Mouse (Mus musculus) regulatory T cell (primary cell): Measurements from ENCODE around the gene Cc2d2a.

Experiments used
- in situ Hi-C: fragments of 300-600 bp; cut with MboI, MseI; formaldehyde crosslinking; loops from one replicate; pipeline ENCODE4 v1.15.1; 2025; ENCODE audit warnings: high pct_unique_total_duplicates

The Cc2d2a gene

DNA sequence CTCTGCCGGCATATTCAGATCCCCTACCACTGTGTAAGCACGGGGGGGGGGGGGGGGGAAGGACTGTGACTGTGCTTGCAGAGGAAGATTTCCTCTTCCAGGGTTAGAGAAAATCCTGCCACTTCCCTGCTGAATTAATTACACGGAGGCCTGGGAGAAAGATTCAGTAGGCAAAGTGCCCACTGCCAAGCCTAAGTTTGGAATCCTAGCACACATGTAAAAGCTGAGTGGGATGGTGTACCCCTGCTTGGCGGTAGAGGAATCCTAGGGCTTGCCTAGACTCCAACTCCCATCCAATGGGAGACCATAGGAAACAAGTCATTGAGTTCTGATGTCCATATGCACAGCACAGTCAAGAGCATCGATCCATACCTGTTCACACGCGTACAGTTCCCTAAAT is 61.7 kb downstream of the Cc2d2a start:
- in situ Hi-C loops: no loop called here

DNA sequence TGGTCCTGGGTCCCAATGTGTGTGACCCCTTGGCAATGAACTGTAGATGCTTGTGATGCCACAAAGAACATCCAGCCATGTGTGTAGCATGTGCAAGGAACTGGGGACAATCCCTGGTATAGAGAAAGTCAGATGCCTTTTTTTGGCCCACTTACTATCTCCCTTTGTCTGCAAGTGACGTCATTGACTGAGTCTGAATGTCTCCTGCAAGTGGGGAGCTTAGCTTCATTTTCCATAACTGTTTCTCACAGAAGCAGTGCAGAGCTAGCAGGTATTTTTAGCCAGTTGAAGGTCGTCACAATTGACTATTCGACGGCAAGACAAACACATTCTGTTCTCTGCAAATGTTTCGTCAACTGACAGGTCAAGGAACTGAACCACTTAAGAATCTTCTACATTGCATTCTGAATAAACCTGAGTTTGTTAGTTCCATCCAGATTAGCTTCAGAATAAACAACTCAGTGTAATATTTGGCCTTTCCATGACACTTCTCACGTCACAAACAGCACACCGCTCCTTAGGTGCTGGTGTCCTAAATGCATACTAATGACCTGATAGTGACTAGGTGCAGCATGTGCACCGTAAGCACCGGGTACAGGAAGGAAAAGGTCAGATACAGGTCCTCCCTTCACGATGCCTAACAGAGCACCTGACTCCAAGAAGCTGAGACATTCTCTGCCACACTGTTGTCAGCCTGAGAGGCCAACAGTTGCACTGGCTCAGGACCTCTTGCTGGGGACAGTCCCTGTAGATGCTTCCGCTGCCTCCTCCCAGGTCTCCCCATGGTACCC is 66.4 kb downstream of the Cc2d2a start:
- in situ Hi-C loops: no loop called here

GRCm38 (mm10) chr5:43732381-43732780 is 70.2 kb downstream of the Cc2d2a start:
- in situ Hi-C loops: no loop called here

GRCm38 (mm10) chr5:43744187-43744586 is 82.0 kb downstream of the Cc2d2a start:
- in situ Hi-C loops: no loop called here

- in situ Hi-C loops: no loop called here
Observed at GRCm38 (mm10) chr5:43745156-43745555, 83.0 kb downstream of the Cc2d2a start.

GRCm38 (mm10) chr5:43748039-43748438 is 85.9 kb downstream of the Cc2d2a start:
- in situ Hi-C loops: no loop called here

DNA sequence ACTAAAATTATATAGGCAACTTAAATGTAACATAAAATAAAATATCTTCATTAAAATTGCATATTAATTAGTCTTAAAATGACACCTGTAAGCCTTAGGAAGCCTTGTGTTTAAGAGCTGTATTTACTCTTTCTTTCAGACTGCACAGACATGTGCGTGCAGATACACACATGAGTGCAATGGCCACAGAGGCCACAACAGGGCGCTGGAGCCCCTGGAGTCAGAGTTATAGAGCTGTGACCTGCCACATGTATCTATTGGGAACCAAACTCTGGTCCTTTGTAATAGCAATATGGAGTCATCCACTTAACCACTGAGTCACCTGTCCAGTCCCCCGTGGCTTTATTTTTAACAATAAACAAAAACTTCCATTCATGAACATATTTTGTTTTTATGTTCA is 86.9 kb downstream of the Cc2d2a start:
- in situ Hi-C loops: no loop called here

DNA sequence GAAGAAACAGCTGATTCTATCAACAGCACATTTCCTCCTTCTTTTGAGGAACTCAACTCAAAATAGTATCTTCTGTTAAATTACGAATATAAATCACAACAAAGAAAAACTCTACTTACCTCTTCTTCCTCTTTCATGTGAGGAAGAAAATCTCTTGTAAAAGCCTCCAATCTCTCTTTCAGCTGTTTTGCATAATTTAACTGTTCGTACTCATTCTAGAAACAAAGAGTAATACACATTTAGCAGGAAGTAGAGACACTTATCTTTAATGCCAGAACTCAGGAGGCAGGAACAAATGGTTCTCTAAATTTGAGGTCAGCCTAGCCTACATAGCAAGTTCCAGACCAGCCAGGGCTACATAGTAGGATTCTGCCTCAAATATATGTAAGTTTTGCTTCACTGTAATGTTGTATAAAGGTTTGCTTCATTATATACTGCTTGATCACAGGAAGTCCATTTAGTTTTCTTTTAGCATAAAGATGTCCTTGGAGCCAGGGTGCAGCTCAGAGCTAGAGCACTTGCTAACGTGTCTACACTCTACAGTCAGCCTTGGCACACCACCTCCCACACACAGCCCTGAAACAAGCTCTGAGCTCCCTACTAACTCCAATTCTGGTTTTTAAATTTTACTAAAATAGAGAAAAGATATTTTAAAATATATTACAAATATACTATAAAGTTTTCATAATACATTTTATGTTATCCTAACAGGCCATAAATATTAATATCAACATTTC is 108.6 kb downstream of the Cc2d2a start:
- in situ Hi-C loops: loop anchor here (25.0 kb wide), 1 partner anchor 1933 kb away; the partner anchor contains the start of gene Bod1l

GRCm38 (mm10) chr5:43771555-43771954 is 109.4 kb downstream of the Cc2d2a start:
- in situ Hi-C loops: loop anchor here (25.0 kb wide), 1 partner anchor 1934 kb away; the partner anchor contains the start of gene Bod1l

- in situ Hi-C loops: loop anchor here (25.0 kb wide), 1 partner anchor 539 kb away; the partner anchor contains the start of gene Cpeb2
Observed at GRCm38 (mm10) chr5:43776407-43776806, 114.3 kb downstream of the Cc2d2a start.

DNA sequence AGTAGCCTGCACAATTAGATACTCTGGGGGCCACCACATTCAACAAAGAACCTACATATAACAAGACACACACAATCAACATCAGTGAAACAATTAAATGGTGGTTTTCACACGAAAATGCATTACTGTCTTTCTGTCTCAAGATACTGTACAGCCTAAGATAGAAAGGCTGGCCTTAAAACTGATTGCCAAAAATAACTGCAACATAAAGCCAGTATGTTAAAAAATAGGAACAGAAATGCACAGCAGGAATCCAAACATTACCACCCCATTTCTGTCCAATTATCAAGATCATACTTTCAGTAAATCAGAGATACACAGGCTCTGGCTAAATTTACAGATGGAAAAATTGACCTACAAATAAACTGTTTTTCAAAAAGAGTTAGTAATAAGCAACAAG is 114.8 kb downstream of the Cc2d2a start:
- in situ Hi-C loops: loop anchor here (25.0 kb wide), 1 partner anchor 540 kb away; the partner anchor contains the start of gene Cpeb2

DNA sequence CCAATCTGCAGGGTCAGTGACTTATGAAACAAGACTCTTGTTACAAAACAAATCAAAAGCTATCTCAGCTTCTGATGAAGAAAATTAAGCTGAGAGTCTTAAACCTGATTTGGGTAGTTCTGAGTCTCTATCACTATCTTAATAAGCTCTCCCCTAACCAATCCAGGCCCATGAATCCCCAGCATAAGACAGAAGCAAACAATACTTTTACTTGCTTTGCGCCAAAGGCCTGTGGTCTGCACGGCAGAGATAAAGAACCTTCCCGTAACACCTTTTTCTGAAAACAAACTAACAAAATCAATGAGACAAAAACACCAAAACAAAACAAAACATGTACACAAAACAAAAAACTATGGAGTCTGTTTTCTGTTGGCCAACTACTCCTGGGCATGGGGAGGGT is 116.4 kb downstream of the Cc2d2a start:
- in situ Hi-C loops: loop anchor here (25.0 kb wide), 1 partner anchor 541 kb away; the partner anchor contains the start of gene Cpeb2

DNA sequence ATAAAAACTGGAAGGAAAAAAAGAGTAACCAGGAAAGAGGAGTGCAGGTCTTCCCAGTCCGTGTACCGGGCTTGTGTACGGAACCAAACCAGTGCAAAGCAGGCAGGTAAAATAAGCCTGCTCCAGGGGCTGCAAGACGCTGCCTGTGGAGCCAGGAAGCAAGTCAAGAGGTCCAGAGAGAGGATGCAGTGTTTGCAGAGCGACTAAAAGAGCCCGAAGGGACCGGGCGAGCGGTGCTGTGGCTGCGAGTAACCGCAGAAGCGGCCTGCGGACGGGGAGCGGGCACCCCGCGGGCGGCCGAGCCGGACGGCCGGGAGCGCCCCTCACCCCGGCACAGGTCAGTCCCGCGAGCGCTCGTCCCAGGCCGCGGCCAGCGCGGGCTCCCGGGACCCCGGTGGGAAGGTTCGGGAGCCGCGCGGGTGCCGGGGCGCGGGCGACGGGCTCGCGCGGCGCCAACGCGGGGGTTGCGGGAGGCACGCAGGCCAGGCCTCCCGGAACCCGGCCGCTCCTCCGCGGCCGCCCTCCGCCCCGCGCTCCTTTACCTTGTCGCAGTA is 119.4 kb downstream of the Cc2d2a start:
- in situ Hi-C loops: loop anchor here (25.0 kb wide), 1 partner anchor 544 kb away; the partner anchor contains the start of gene Cpeb2

GRCm38 (mm10) chr5:43781977-43782930 is 120.1 kb downstream of the Cc2d2a start:
- in situ Hi-C loops: loop anchor here (25.0 kb wide), 1 partner anchor 545 kb away; the partner anchor contains the start of gene Cpeb2

- in situ Hi-C loops: loop anchor here (25.0 kb wide), 1 partner anchor 547 kb away; the partner anchor contains the start of gene Cpeb2
Observed at GRCm38 (mm10) chr5:43783996-43784395, 121.8 kb downstream of the Cc2d2a start.

- in situ Hi-C loops: loop anchor here (25.0 kb wide), 1 partner anchor 549 kb away; the partner anchor contains the start of gene Cpeb2
Observed at GRCm38 (mm10) chr5:43786607-43787006, 124.5 kb downstream of the Cc2d2a start.

GRCm38 (mm10) chr5:43787976-43788752 is 126.0 kb downstream of the Cc2d2a start:
- in situ Hi-C loops: loop anchor here (25.0 kb wide), 1 partner anchor 551 kb away; the partner anchor contains the start of gene Cpeb2
